Mouse (Mus musculus) c-Kit-positive CD71-positive TER-119-negative erythroid progenitor cells, embryonic 14.5 days (primary cell): Measurements from ENCODE around the gene Metap2.
"Not testable (repeated sequence)": the region's sequence is repeated elsewhere in the genome, so short reads cannot be mapped to it uniquely, and the experiment has no call there.

Source experiments
- DNase-seq: peaks from one replicate; pipeline ENCODE4 v3.0.0-alpha.2; 2013; ENCODE audit warnings: low read depth

Metap2 gene

DNA sequence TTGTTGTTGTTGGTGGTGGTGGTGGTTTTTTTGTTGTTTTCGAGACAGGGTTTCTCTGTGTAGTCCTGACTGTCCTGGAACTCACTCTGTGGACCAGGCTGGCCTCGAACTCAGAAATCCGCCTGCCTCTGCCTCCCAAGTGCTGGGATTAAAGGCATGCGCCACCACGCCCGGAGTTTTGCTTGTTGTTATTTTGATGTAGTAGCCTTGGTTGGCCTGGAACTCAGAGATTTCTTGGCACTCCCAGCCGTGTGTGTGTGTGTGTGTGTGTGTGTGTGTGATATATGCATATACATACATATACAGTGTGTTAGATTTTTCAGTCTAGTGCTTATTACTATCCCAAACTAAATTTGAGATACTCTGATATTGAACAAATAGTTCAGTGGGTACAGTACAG is 61.8 kb downstream of the Metap2 start:
- not testable (repeated sequence) for DNase-seq

DNA sequence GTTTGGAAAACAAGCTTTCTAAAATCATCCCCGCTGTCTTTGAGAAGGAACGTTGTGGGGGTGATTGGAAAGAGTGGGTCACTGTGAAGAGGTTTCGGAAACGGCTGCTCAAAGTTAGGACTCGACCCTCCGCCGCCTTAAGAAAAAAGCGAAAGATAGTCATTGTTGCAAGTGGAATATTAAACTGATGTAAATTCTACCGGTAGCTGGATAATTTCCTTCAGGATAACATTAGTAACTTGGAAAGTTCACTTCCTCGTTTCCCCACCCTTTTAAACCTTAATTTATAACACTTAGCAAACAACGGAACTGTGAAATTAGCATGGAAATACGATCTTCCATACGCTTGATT is 62.5 kb downstream of the Metap2 start:
- DNase-seq: no peak

GRCm38 (mm10) chr10:93833699-93834393 is 63.0 kb downstream of the Metap2 start:
- DNase-seq: peak; percentile 41

DNA sequence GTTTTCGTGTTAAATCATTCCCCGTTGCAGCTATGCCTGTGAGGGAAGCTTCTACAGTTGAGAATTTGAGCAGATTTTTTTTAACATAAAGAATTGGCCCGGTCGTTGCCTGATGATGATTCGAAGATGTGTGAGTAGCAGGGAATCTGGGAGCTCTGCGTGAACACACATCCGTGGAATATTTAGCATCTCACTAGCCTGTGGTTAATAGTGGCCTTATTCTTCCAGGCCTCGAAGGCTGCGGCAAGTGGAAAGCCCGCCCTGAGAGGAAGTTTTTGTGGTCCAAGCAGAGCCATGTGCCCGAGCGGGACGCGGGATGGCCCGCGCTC is 63.6 kb downstream of the Metap2 start:
- DNase-seq: no peak

GRCm38 (mm10) chr10:93832811-93833210 is 64.1 kb downstream of the Metap2 start:
- no peak for DNase-seq

DNA sequence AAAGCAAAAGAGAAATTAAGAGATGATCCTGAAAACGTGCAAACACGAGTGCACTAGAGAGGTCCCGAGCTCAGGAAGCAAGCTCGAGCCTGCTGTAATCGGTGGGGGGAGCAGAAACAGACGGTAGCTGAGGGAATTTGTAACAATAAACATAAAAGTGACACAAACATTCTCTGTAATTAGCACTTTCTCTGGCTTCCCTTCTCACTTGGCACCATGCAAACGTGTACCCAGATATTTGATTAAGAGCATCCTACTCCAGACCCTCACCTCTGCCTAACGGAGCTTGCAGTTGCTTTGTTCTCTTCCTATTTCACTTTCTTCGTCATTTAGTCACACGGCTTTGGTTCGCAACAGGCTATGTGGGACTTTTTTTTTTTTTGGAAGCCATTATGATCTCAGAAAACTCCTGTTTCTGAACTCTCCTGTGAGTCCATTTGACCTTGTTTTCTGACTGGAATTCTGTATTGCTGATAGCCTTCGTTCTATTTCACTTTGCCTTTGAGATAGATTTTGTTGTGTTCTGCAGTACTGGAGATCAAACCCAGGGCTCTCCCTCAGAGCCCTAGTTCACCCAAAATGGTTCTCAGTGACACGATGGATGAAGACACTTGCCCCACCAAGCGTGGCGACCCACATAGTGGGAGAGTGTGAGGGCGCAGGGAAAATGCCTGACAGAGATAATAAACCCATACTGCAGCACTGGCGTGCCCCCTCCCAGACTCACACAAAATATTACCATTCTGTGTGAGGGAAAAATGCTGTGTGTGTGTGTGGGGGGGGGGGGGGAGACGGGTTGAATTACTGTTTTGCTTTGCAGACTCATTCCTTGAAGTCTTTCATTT is 64.9 kb downstream of the Metap2 start:
- DNase-seq: no peak

- no peak for DNase-seq
Observed at GRCm38 (mm10) chr10:93830931-93831729, 65.8 kb downstream of the Metap2 start, which contains the start of gene Usp44. Gene Usp44 (plus strand): TSS chr10:93831555.

DNA sequence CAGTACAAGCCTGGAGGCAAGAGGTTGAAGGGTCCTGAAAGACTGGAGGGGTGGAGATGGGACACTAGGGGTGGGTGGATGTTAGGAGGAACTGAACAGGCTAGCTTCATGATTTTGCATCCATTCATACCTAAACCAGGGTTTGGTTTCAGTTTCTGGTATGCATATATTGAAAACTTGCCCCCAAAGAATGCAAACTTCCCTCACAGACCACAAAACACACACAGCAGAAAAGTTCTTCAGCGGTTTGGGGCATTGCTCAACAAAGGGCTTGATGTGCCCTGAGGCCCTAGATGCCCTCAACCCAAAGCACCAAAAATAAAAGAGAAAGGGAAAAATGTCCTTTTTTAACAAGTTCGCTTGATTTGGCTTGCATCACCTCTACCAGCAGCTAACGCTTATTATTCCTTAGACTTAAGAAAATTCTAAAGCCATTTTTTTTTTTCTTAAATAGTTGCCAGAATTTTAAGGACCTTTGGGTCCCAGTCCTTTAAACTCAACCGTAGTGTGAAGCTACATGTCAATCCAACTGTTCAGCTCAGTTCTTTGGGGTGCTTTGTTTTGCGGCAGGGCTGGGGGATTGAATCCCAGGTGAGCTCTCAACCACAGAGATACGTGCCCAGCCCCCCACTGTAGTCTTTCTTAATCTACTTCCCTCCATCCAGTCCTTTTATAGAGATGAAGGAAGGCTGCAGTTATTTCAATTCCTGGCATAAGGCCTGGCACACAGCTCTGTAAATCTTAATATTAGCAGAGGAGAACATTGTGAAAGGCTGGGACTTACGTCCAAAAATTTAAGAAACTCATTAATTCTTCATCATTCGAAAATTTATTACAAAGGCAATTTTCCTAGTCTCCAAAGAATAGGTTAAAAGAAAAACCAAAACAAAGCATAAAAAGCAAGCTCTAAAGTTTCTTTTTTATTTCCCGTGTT is 66.7 kb downstream of the Metap2 start:
- DNase-seq: no peak

- peak; percentile 70 for DNase-seq
Observed at GRCm38 (mm10) chr10:93818661-93819060, 78.2 kb downstream of the Metap2 start.

DNA sequence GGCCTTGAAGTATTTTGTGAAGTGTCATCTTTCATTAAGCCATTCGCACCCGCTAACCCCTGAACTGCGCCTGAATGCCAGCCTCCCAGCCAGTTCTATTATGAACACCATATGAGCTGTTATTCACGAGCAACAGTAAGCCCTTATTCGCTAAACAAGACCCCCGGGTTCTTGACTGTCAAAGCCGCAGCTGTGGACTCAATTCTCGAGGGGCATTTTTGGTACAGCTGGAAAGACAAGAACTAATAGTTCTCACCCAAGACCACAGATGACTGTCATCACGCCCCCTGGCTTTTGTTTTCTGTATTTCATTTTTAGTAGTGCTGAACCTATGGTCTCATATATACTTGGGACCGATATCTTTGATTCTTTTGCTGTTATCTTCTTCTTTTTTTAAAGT is 83.1 kb downstream of the Metap2 start:
- no peak for DNase-seq

DNA sequence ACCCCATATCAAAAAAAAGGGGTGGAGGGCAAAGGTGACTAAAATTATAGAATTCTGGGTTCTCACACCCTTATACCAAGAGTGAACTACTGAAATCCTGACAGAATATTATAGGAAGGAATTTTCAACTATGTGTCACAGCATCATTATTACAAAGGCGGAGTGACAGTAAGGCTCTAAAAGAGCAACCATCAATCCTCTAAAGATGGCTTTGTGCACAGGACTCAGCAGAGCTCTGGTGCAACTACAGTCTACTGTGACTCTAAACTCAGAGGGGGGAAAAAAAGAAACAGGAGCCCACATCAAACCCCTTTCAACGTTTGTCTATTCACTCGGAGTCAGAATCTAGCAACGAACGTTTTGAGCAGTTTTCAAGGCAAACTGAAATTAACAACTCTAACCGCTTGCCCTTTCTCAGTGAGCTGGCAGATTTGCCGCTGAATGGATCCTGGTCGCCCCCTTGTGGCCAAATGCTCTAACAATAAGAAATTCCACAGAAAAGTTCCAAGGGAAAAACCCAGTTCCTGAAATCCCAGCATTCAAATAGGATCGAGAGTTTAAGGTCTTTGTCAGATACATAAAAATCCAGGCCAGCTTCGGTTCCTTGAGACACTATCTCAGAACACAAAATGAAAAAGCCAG is 84.0 kb downstream of the Metap2 start:
- no peak for DNase-seq

DNA sequence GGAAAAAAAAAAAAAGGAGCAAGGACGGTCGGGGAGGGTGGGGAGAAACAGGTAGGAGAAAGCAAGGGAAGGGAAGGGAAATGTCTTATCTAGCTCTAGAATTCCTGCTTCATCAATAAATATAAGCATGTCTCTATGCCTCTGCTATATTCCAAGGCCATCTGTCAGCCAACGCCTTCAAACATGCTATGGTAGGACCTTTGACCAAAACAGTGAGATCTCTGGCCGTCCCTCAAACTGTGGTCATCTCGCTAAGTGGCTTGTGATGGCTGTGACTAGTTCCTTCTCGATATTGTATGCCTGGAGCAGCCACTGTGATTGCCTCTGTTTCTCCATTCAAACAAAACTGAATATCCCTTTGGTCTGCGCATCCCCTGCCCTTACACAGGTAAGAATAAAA is 84.8 kb downstream of the Metap2 start:
- DNase-seq: no peak

- no peak for DNase-seq
Observed at GRCm38 (mm10) chr10:93810590-93811185, 86.2 kb downstream of the Metap2 start.

- not testable (repeated sequence) for DNase-seq
Observed at GRCm38 (mm10) chr10:93809438-93809837, 87.5 kb downstream of the Metap2 start.
